Mouse (Mus musculus): ENCODE data around the gene Clec10a.
"Not testable (repeated sequence)": the region's sequence is repeated elsewhere in the genome, so short reads cannot be mapped to it uniquely, and the experiment has no call there.

Gene Clec10a

GRCm38 (mm10) chr11:70155897-70156296 is at the start of gene Clec10a:
Gene Clec10a, plus strand, starts transcription at chr11:70156197.
- not testable (repeated sequence) for DNase-seq (ENCODE audit: low spot score in 2 of 2)

GRCm38 (mm10) chr11:70107085-70107484 is 48.9 kb upstream of the Clec10a start:
- DNase-seq (ENCODE audit: low spot score in 2 of 2): no peak

DNA sequence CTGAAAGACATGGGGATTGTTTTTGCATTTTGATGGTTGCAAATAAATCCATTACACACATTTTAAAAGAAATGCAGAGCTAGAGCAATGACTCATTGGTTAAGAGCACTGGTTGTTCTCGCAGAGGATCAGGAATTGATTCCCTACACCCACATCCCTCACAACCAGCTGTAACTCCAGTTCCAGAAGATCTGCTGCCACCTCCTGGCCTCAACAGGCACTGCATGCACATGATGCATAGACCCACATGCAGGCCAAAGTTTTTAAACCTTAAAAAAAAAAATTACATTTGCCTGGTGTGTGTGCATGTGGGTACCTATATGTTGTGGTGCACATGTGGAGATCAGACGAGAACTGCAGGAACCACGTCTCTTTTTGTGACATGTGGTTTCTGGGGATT is 45.9 kb upstream of the Clec10a start:
- no peak for DNase-seq (ENCODE audit: low spot score in 2 of 2)

GRCm38 (mm10) chr11:70114562-70114961 is 41.4 kb upstream of the Clec10a start:
- DNase-seq (ENCODE audit: low spot score in 2 of 2): no peak

GRCm38 (mm10) chr11:70115901-70116300 is 40.1 kb upstream of the Clec10a start:
- no peak for DNase-seq (ENCODE audit: low spot score in 2 of 2)

DNA sequence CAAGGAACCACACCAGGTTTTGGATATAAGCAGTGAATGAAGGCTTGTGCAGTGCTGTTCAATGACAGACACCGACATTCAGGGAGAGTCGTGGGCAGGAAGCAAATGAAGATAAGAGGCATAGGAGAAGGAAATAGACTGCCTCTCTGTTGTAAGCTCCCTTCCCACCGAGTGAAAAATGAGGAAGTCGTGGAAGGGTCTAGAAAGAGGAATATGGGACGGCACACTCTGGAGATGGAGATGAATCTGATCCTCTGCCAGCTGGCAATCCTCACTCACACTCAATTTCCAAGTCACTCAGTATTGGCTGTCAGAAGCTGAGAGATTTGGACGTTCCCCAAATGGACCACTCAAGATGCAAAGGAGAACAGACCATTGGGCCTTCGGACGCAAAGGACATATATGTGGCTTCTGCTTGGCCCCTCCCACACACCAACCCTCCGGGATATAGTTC is 26.0 kb upstream of the Clec10a start, which contains the start of gene Mgl2:
TSS of gene Mgl2 (plus strand) at position 404 of the 454 bp plus-strand sequence.
- DNase-seq (ENCODE audit: low spot score in 2 of 2): no peak

DNA sequence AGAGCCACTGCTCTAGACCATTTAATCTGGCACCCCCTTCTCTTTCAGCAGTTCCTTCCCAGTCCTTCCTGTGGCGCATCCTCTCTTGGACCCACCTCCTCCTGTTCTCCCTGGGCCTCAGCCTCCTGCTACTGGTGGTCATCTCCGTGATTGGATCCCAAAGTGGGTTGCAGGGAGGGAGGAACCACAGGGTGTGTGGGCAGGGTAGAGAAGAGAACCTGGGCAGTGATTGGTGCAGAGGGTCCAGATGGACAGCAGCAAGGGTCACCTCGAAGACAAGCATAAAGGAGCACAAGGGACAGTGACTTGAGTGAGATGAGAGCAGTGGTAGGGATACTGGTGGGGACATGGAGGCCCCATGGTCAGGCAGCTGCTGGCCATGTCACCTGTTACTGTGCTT is 21.0 kb upstream of the Clec10a start:
- not testable (repeated sequence) for DNase-seq (ENCODE audit: low spot score in 2 of 2)

- not testable (repeated sequence) for DNase-seq (ENCODE audit: low spot score in 2 of 2)
Observed at GRCm38 (mm10) chr11:70135925-70136324, 20.1 kb upstream of the Clec10a start.

- no peak for DNase-seq (ENCODE audit: low spot score in 2 of 2)
Observed at GRCm38 (mm10) chr11:70139171-70139570, 16.8 kb upstream of the Clec10a start.

DNA sequence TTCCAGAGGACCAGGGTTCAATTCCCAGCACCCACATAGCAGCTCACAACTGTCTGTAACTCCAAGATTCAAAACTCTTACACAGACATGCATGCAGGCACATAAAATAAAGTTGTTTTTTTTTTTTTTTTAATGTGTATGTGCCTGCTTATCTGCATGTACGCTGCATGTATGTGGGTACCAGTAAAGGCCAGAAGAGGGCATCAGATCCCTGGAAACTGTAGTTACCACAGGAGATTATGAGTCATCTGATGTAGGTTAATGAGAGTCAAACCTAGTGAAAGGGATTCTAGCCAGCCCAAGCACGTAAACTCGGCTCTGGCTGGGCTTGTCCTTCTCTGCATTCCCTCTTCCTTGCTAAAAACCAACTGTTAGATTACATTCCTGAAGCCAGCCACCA is 4.9 kb upstream of the Clec10a start:
- no peak for DNase-seq (ENCODE audit: low spot score in 2 of 2)

DNA sequence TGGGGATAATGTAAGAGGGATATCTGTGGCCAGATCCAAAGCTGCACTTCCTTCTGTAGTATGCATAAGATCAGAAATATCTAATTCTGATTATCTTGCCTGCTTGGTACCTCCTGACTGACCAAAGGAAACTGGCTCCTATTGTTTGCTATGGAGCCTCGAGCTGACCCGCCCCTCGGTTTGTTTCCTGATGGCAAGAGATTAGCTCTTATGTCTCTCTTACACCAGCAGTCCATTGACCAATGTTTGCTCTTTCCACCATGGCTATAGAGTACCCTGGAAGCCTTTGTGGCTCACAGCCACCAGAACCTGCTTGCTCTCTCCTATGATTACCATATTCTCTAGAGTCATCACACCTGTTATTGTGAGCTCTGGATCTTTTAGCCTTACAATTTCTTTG is 6.3 kb downstream of the Clec10a start:
- DNase-seq (ENCODE audit: low spot score in 2 of 2): no peak

- no peak for DNase-seq (ENCODE audit: low spot score in 2 of 2)
Observed at GRCm38 (mm10) chr11:70165972-70166921, 10.2 kb downstream of the Clec10a start.

- no peak for DNase-seq (ENCODE audit: low spot score in 2 of 2)
Observed at GRCm38 (mm10) chr11:70168136-70168535, 12.1 kb downstream of the Clec10a start.

- not testable (repeated sequence) for DNase-seq (ENCODE audit: low spot score in 2 of 2)
Observed at GRCm38 (mm10) chr11:70169471-70169870, 13.5 kb downstream of the Clec10a start.

DNA sequence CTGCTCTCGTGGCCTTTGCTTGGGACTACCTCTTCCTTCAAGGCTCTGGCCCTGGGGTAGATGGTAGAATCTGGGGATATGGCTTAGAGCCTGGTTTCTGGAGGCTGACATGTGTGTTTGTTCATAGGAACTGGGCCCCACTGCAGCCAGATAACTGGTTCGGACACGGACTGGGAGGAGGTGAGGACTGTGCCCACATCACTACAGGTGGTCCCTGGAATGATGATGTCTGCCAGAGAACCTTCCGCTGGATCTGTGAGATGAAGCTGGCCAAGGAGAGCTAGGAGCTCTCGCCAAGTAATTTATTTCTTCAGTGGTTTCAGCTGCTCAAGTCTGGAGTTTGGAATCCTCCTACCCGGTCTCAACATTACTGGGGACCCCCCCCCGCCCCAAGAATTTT is 14.3 kb downstream of the Clec10a start:
- no peak for DNase-seq (ENCODE audit: low spot score in 2 of 2)

- no peak for DNase-seq (ENCODE audit: low spot score in 2 of 2)
Observed at GRCm38 (mm10) chr11:70171181-70171580, 15.2 kb downstream of the Clec10a start.

DNA sequence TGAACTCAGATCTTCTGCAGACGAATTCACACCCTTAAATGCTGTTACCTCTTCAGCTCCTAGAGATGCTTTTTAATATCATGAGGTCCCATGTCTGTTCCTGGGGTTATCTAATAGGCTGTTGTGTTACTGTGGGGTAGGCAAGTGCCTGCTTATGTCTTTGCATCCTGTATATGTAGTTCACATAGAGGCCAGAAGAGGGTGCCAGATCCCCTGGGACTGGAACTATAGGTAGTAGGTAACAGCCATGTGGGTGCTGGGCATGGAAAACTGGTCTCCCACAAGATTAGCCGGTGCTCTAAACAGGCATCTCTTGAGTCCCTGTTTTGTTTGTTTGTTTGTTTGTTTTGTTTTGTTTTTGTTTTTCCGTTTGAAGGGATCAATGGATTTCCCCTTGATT is 15.8 kb downstream of the Clec10a start:
- no peak for DNase-seq (ENCODE audit: low spot score in 2 of 2)

GRCm38 (mm10) chr11:70172298-70172697 is 16.3 kb downstream of the Clec10a start:
- DNase-seq (ENCODE audit: low spot score in 2 of 2): no peak

DNA sequence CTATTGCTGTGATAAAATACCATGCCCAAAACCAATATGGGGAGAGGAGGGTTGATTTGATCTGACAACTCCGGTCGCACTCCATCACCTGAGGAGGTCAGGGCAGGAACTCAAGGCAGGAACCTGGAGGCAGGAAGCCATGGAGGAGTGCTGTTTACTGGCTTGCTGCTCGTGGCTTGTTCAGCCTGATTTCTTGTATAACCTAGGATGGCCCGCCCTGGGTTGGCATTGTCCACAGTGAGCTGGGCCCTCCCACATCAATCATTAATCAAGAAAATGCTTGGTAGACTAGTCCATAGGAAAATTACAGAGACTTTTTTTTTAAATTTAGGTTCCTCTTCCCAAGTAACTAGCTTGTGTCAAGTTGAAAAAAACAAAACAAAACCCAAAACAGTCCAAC is 18.5 kb downstream of the Clec10a start:
- no peak for DNase-seq (ENCODE audit: low spot score in 2 of 2)

DNA sequence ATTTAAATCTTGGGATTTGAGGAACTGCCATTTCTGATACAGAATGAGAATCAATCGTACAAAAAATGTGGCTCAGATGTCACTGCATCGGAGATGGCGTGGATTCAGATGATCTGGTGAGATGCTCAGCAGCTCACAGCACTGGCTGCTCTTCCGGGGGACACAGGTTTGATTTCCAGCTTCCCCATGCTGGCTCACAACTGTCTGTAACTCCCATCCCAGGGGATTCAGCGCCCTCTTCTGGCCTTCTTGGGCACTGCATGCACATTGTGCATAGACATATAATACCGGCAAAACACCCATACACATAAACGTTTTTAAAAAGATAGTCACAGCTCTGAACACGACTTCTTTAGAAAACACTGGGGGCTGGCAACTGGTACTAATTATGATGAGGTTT is 21.6 kb downstream of the Clec10a start:
- DNase-seq (ENCODE audit: low spot score in 2 of 2): no peak

DNA sequence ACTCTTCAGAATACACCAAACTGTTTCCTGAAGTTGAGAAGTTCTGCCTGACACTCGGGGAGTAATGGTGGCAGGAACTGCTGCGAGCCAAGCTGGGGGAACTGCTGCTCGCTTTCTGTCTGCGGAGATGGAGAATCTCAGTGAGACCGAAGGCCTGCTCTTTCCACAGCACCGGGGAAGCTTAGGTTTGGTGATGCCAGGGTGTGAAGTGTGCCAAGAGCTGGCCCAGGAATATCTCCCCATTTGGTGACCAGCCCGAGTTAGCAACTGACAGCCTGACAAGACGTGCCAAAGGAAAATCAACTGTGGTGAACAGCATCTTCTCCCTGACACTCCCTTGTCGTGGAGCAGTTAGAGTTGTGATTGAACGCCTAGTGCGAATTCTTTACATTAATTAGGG is 22.3 kb downstream of the Clec10a start:
- no peak for DNase-seq (ENCODE audit: low spot score in 2 of 2)

DNA sequence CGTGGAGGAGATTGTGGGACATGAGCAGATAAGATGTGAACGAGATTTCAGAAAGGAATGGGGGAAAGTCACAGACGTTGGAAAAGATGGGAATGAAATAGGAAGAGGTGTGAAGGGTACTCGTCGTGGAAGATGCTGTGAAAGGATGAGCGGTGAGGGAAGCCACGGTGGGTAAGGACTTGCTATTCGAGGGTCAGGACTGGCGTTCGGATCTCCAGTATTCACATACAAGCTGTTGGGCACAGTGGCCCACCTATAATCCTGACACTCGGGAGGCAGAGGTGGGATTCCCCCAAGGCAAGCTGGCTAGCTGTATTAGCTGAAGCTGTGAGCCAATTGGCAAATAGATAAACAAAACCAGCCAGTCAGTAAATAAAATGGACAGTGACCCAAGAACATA is 22.8 kb downstream of the Clec10a start:
- no peak for DNase-seq (ENCODE audit: low spot score in 2 of 2)

DNA sequence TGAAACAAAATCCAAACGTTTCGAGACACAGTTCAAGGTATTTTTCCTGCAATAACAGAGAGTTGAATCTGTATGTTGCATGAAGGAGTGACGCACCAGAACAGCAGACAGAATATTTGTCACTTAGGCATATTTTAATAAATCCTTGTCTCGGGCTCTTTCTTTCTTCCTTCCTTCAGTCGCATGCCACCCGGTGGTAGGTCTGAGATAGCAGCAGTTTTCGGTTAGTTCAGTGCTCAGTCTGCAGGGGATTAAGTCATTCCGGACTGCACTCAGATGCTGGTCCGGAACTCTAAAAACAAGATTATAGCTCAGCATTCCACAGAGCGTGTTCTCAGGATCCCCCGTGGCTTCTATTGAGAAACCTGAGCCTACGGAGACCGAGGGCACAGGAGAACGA is 23.4 kb downstream of the Clec10a start:
- no peak for DNase-seq (ENCODE audit: low spot score in 2 of 2)

Measured in frontal cortex, postnatal 14 days (tissue).